Mouse (Mus musculus) stomach, embryonic 14.5 days (tissue): Measurements from ENCODE around the gene Nfam1. TPM values are rescaled to one million over a fixed set of nuclear protein-coding genes. Genes with fewer than 3 reads are reported as not detected.
A peak's percentile ranks its signal among the peaks of the same experiment; 100 is the strongest.
"Not testable (repeated sequence)": the region's sequence is repeated elsewhere in the genome, so short reads cannot be mapped to it uniquely, and the experiment has no call there.

Experiments used
- ATAC-seq: fragments of 200-750 bp; cut with Nextera tagmentation; 2 replicates; pipeline ENCODE4 v1.8.0; 2017; ENCODE audit warnings: low read depth, moderate TSS enrichment; ENCODE audit not compliant: insufficient number of reproducible peaks, insufficient read depth, low FRiP score
- H3K27ac ChIP-seq: fragments of 300-500 bp; sonication (generic); 2 replicates; pipeline ENCODE4 v1.5.1; 2014; ENCODE audit warnings: mild to moderate bottlenecking, low read length, moderate library complexity, mixed read lengths
- H3K27me3 ChIP-seq: fragments of 300-500 bp; sonication (generic); 2 replicates; pipeline ENCODE4 v1.6.1; 2014; ENCODE audit warnings: low read length, control low read depth, mixed read lengths; ENCODE audit not compliant: control insufficient read depth, insufficient read depth
- H3K36me3 ChIP-seq: fragments of 300-500 bp; sonication (generic); 2 replicates; pipeline ENCODE4 v1.6.1; 2014; ENCODE audit warnings: mild to moderate bottlenecking, control low read depth, low read length, moderate library complexity, mixed read lengths; ENCODE audit not compliant: control insufficient read depth, insufficient read depth
- H3K4me1 ChIP-seq: fragments of 300-500 bp; sonication (generic); 2 replicates; pipeline ENCODE4 v1.6.1; 2014; ENCODE audit warnings: low read length, control low read depth, mixed read lengths; ENCODE audit not compliant: control insufficient read depth, insufficient read depth
- H3K4me2 ChIP-seq: fragments of 300-500 bp; sonication (generic); replicated peaks from 2 replicates; pipeline ENCODE4 v1.6.1; 2014; ENCODE audit warnings: low read depth, low read length, control low read depth
- H3K4me3 ChIP-seq: fragments of 300-500 bp; sonication (generic); 2 replicates; pipeline ENCODE4 v1.5.1; 2014; ENCODE audit warnings: low read depth, low read length, control low read depth
- H3K9ac ChIP-seq: fragments of 300-500 bp; sonication (generic); replicated peaks from 2 replicates; pipeline ENCODE4 v1.6.1; 2014; ENCODE audit warnings: low read depth, mild to moderate bottlenecking, control low read depth, low read length, moderate library complexity, mixed read lengths
- H3K9me3 ChIP-seq: fragments of 300-500 bp; sonication (generic); 2 replicates; pipeline ENCODE4 v1.6.1; 2016; ENCODE audit warnings: low read depth, low read length, control low read depth; ENCODE audit not compliant: control insufficient read depth
- WGBS: fragments of 180-500 bp; shearing (Covaris S2); extraction: QIAGEN DNeasy Blood & Tissue Kit; methylation state at CpG from one replicate; pipeline ENCODE4 v1.1.7; 2014; 5-methylcytosine and 5-hydroxymethylcytosine counted together
- polyA plus RNA-seq: library from polyadenylated mRNA; unstranded; fragments of >200 nt; fragmentation: Nextera tagmentation; extraction: Ambion mirVana; gene quantifications from 2 replicates; pipeline ENCODE4 v1.2.1, GENCODE M21; 2014

Gene Nfam1
- polyA plus RNA-seq, 1 experiment from 2014 or later: 2.8 TPM

GRCm38 (mm10) chr15:83046308-83046707, 13.2 kb upstream of the Nfam1 start:
- H3K4me3 ChIP-seq: no peak overlapping the region
- no peak for ATAC-seq
- 91% methylated on average over 3 of the region's 3 CpGs for WGBS

GRCm38 (mm10) chr15:83045565-83045964, 12.5 kb upstream of the Nfam1 start:
- not testable (repeated sequence) for H3K27ac ChIP-seq, H3K9me3 ChIP-seq, H3K4me3 ChIP-seq, H3K4me2 ChIP-seq, H3K9ac ChIP-seq, H3K36me3 ChIP-seq, ATAC-seq, H3K27me3 ChIP-seq
- 87% methylated on average over 5 of the region's 5 CpGs for WGBS
- peaks cover 13% of the 10 kb centered on the region for H3K4me1 ChIP-seq

More at GRCm38 (mm10) chr15:83046308-83046707, 13.2 kb upstream of the Nfam1 start:
- Histone ChIP-seq H3K4me2 (no peak overlapping the region), H3K4me1 (peaks cover 13% of the 10 kb centered on the region), H3K9ac (no peak overlapping the region), H3K27me3 (no peaks in the 10 kb centered on the region), H3K36me3 (no peaks in the 10 kb centered on the region), H3K9me3 (0 out of 2 replicates have a peak, but pooled peaks cover 4% of the 10 kb centered on the region), H3K27ac (no peak overlapping the region)

- H3K4me2 ChIP-seq: 0 out of 2 replicates have a peak overlapping the region, but pooled peaks have one; percentile 13
- no peaks in the 10 kb centered on the region for H3K36me3 ChIP-seq
- H3K27ac ChIP-seq: no peak overlapping the region
- 0 out of 2 replicates have a peak, but pooled peaks cover 4% of the 10 kb centered on the region for H3K9me3 ChIP-seq
- no peaks in the 10 kb centered on the region for H3K27me3 ChIP-seq
- H3K4me3 ChIP-seq: no peak overlapping the region
- 56% methylated on average over 22 of the region's 22 CpGs for WGBS
- peaks cover 21% of the 10 kb centered on the region for H3K4me1 ChIP-seq
- ATAC-seq: no peak
- H3K9ac ChIP-seq: no peak overlapping the region
Observed at GRCm38 (mm10) chr15:83043362-83043708, 10.2 kb upstream of the Nfam1 start.

GRCm38 (mm10) chr15:83042655-83043361, 9.7 kb upstream of the Nfam1 start:
- 9% methylated on average over 6 of the region's 6 CpGs for WGBS
- H3K36me3 ChIP-seq: no peaks in the 10 kb centered on the region
- H3K4me2 ChIP-seq: peak overlapping the region; percentile 13; the same call in 1 of the 2 replicates
- ATAC-seq: peak; percentile 33; the same call in 1 of the 2 replicates
- H3K4me1 ChIP-seq: peaks cover 24% of the 10 kb centered on the region
- H3K4me3 ChIP-seq: no peak overlapping the region
- no peak overlapping the region for H3K9ac ChIP-seq
- no peaks in the 10 kb centered on the region for H3K27me3 ChIP-seq
- no peak overlapping the region for H3K27ac ChIP-seq
- 0 out of 2 replicates have a peak, but pooled peaks cover 4% of the 10 kb centered on the region for H3K9me3 ChIP-seq

- WGBS: 42% methylated on average over 2 of the region's 2 CpGs
- no peak overlapping the region for H3K4me3 ChIP-seq
- no peak overlapping the region for H3K9ac ChIP-seq
- H3K9me3 ChIP-seq: no peaks in the 10 kb centered on the region
- peaks cover 35% of the 10 kb centered on the region for H3K4me1 ChIP-seq
- no peaks in the 10 kb centered on the region for H3K27me3 ChIP-seq
- H3K27ac ChIP-seq: no peak overlapping the region
- no peaks in the 10 kb centered on the region for H3K36me3 ChIP-seq
- H3K4me2 ChIP-seq: no peak overlapping the region
- no peak for ATAC-seq
Observed at GRCm38 (mm10) chr15:83040156-83040555, 7.0 kb upstream of the Nfam1 start.

GRCm38 (mm10) chr15:83038812-83039211, 5.7 kb upstream of the Nfam1 start:
- no peak overlapping the region for H3K9ac ChIP-seq
- H3K9me3 ChIP-seq: no peaks in the 10 kb centered on the region
- ATAC-seq: no peak
- H3K4me1 ChIP-seq: peaks cover 45% of the 10 kb centered on the region
- H3K36me3 ChIP-seq: no peaks in the 10 kb centered on the region
- no peak overlapping the region for H3K27ac ChIP-seq
- no peaks in the 10 kb centered on the region for H3K27me3 ChIP-seq
- H3K4me2 ChIP-seq: no peak overlapping the region
- H3K4me3 ChIP-seq: no peak overlapping the region
- 69% methylated on average over 3 of the region's 3 CpGs for WGBS

- H3K4me1 ChIP-seq: peaks cover 44% of the 10 kb centered on the region
- H3K4me3 ChIP-seq: no peak overlapping the region
- H3K9me3 ChIP-seq: no peaks in the 10 kb centered on the region
- H3K4me2 ChIP-seq: no peak overlapping the region
- WGBS: 2% methylated on average over 8 of the region's 8 CpGs
- H3K9ac ChIP-seq: no peak overlapping the region
- H3K27me3 ChIP-seq: no peaks in the 10 kb centered on the region
- H3K27ac ChIP-seq: peak overlapping the region; percentile 27; the same call in 1 of the 2 replicates
- peak; percentile 59 for ATAC-seq
- H3K36me3 ChIP-seq: no peaks in the 10 kb centered on the region
Observed at GRCm38 (mm10) chr15:83037755-83038483, 4.8 kb upstream of the Nfam1 start.

GRCm38 (mm10) chr15:83036900-83037519, 3.9 kb upstream of the Nfam1 start:
- Histone ChIP-seq H3K36me3 (no peaks in the 10 kb centered on the region), H3K9me3 (no peaks in the 10 kb centered on the region), H3K4me3 (no peak overlapping the region), H3K4me2 (no peak overlapping the region), H3K27ac (no peak overlapping the region), H3K9ac (no peak overlapping the region), H3K27me3 (no peaks in the 10 kb centered on the region), H3K4me1 (peaks cover 36% of the 10 kb centered on the region)
- WGBS: 53% methylated on average over 14 of the region's 14 CpGs
- ATAC-seq: peak; percentile 34; the same call in 1 of the 2 replicates
